ENCODE assay signal across 9 mouse cellular contexts in genomic region chr5:149320534-149321482, GRCm38 (mm10). TPM values are rescaled to one million over a fixed set of nuclear protein-coding genes. Genes with fewer than 3 reads are reported as not detected.
A peak's percentile ranks its signal among the peaks of the same experiment; 100 is the strongest.
DNase-seq lines count a peak whose midpoint lies in the region; ATAC-seq lines count a peak whose summit lies in the region.
"Had no signal": no experiment of that assay in that cellular context is flagged by ENCODE, and none has a peak within 500 bp of the region (broad histone marks: within the 10 kb centered on the region; RNA-seq: fewer than 3 reads in every experiment).

No protein-coding gene starts in this region.

- ATAC-seq in hindbrain, embryonic 12.5 days (ENCODE audit: low FRiP score), result peak; percentile 73
- ATAC-seq in lung, embryonic 15.5 days (ENCODE audit: borderline replicate concordance, extremely low read depth, low FRiP score, low TSS enrichment), result peak; percentile 83
- no peak for ATAC-seq in cerebellum, adult (ENCODE audit: insufficient number of reproducible peaks, low FRiP score, low TSS enrichment)

- peak overlapping the region; percentile 51 for H3K4me2 ChIP-seq in hindbrain, embryonic 12.5 days (replicated peaks)
- H3K4me2 ChIP-seq in lung, embryonic 15.5 days, result peak overlapping the region; percentile 34

- H3K27ac ChIP-seq in hindbrain, embryonic 12.5 days, result peak overlapping the region; percentile 91
- H3K27ac ChIP-seq in lung, embryonic 15.5 days, result peak overlapping the region; percentile 78

- H3K36me3 ChIP-seq in hindbrain, embryonic 12.5 days, result no peaks in the 10 kb centered on the region
- no peaks in the 10 kb centered on the region for H3K36me3 ChIP-seq in lung, embryonic 15.5 days

- H3K9me3 ChIP-seq in hindbrain, embryonic 12.5 days (replicated peaks), result no peaks in the 10 kb centered on the region
- no peaks in the 10 kb centered on the region for H3K9me3 ChIP-seq in lung, embryonic 15.5 days
- H3K9me3 ChIP-seq: megakaryocyte, embryonic 14.5 days had no signal

- H3K4me3 ChIP-seq in hindbrain, embryonic 12.5 days, result peak overlapping the region; percentile 12; the same call in 1 of the 2 replicates
- no peak overlapping the region for H3K4me3 ChIP-seq in lung, embryonic 15.5 days
- H3K4me3 ChIP-seq: megakaryocyte, embryonic 14.5 days had no signal

- no peaks in the 10 kb centered on the region for H3K27me3 ChIP-seq in hindbrain, embryonic 12.5 days
- H3K27me3 ChIP-seq in lung, embryonic 15.5 days, result no peaks in the 10 kb centered on the region

- WGBS in hindbrain, embryonic 12.5 days, result 1% methylated on average over 15 of the region's 15 CpGs
- WGBS in lung, embryonic 15.5 days, result 3% methylated on average over 15 of the region's 15 CpGs

- peak; percentile 78 for DNase-seq in 3134 (ENCODE audit: extremely low read depth, insufficient read length, low spot score)
- DNase-seq in adrenal gland, postnatal 25 days, result peak; percentile 26
- DNase-seq in frontal cortex, postnatal 14 days (ENCODE audit: low spot score in 2 of 2), result peak; percentile 68 to 69
- DNase-seq in layer of hippocampus, adult 9-10 months (ENCODE audit: low spot score), result peak; percentile 36
- DNase-seq in ovary, postnatal 14 days (ENCODE audit: low spot score), result peak; percentile 46

- H3K4me1 ChIP-seq in hindbrain, embryonic 12.5 days, result peaks cover 57% of the 10 kb centered on the region
- H3K4me1 ChIP-seq in lung, embryonic 15.5 days, result peaks cover 33% of the 10 kb centered on the region

- peak overlapping the region; percentile 41 for H3K9ac ChIP-seq in hindbrain, embryonic 12.5 days
- H3K9ac ChIP-seq in lung, embryonic 15.5 days, result no peak overlapping the region

RNA-seq across cellular contexts. Expression of gene Alox5ap, which starts 56.2 kb away (rescaled TPM):
- total RNA-seq in adrenal gland, postnatal 25 days (2021), result 9.4 and 14.1 TPM in 2 replicates
- polyA plus RNA-seq in hindbrain, embryonic 12.5 days (2016; fragmentation: Nextera tagmentation; extraction: Ambion mirVana), result 5.9 and 7.1 TPM in 2 replicates
- 19.9 and 22.4 TPM in 2 replicates for polyA plus RNA-seq in lung, embryonic 15.5 days (2015; fragmentation: Nextera tagmentation; extraction: Ambion mirVana)

Comparison
In these comparisons a context has a peak if more than half of its experiments do, and no peak if none do; other contexts are left out.
1. DNase-seq: peak in every context shown above with its lines; median percentile 78 in 3134; 68 in frontal cortex, postnatal 14 days; 46 in ovary, postnatal 14 days; 36 in layer of hippocampus, adult 9-10 months; 26 in adrenal gland, postnatal 25 days.